Mouse (Mus musculus): ENCODE measurements around the gene Brms1. TPM values are rescaled to one million over a fixed set of nuclear protein-coding genes. Genes with fewer than 3 reads are reported as not detected.
"Not testable (repeated sequence)": the region's sequence is repeated elsewhere in the genome, so short reads cannot be mapped to it uniquely, and the experiment has no call there.

The Brms1 gene
- polyA plus RNA-seq, 1 experiment from 2014 or later: 40.2 TPM

- H3K4me3 ChIP-seq (replicated peaks; ENCODE audit: low read depth, low read length); H3K9ac ChIP-seq (ENCODE audit: low read depth, low read length); H3K4me2 ChIP-seq (ENCODE audit: low read length); ATAC-seq (replicated peaks; ENCODE audit: low FRiP score, low read depth); H3K9me3 ChIP-seq (replicated peaks; ENCODE audit: low read length); H3K27me3 ChIP-seq (ENCODE audit: insufficient read depth, low read length); DNase-seq (ENCODE audit: low spot score); H3K4me1 ChIP-seq (replicated peaks; ENCODE audit: insufficient read depth, low read length); H3K36me3 ChIP-seq (ENCODE audit: insufficient read depth, low read length); H3K27ac ChIP-seq: not testable (repeated sequence)
- 47% methylated on average over 2 of the region's 2 CpGs for WGBS
- TF ChIP-seq CTCF (IDR thresholded peaks at IDR 0.05; ENCODE audit: low read depth): peak; percentile 38; the same call in 1 of the 2 replicates
These were observed 37.5 kb upstream of the Brms1 start for GRCm38 (mm10) chr19:5003644-5004043.

- DNase-seq (ENCODE audit: low spot score) (no peak), ATAC-seq (replicated peaks; ENCODE audit: low FRiP score, low read depth) (no peak)
- Histone ChIP-seq H3K9me3 (replicated peaks; ENCODE audit: low read length) (no peaks in the 10 kb centered on the region), H3K9ac (ENCODE audit: low read depth, low read length) (no peak overlapping the region), H3K4me2 (ENCODE audit: low read length) (no peak overlapping the region), H3K27ac (no peak overlapping the region), H3K27me3 (ENCODE audit: insufficient read depth, low read length) (no peaks in the 10 kb centered on the region), H3K4me1 (replicated peaks; ENCODE audit: insufficient read depth, low read length) (no peaks in the 10 kb centered on the region), H3K36me3 (ENCODE audit: insufficient read depth, low read length) (no peaks in the 10 kb centered on the region), H3K4me3 (replicated peaks; ENCODE audit: low read depth, low read length) (no peak overlapping the region)
- no peak for TF ChIP-seq CTCF (IDR thresholded peaks at IDR 0.05; ENCODE audit: low read depth)
- 63% methylated on average over 4 of the region's 4 CpGs for WGBS
These were observed 36.2 kb upstream of the Brms1 start for GRCm38 (mm10) chr19:5004925-5005324.

GRCm38 (mm10) chr19:5013138-5013537 is 28.0 kb upstream of the Brms1 start:
- Histone ChIP-seq H3K4me1 (replicated peaks; ENCODE audit: insufficient read depth, low read length) (peaks cover 7% of the 10 kb centered on the region; the same call in 1 of the 2 replicates), H3K9me3 (replicated peaks; ENCODE audit: low read length) (no peaks in the 10 kb centered on the region), H3K36me3 (ENCODE audit: insufficient read depth, low read length) (no peaks in the 10 kb centered on the region), H3K4me2 (ENCODE audit: low read length) (no peak overlapping the region), H3K9ac (ENCODE audit: low read depth, low read length) (no peak overlapping the region), H3K27ac (no peak overlapping the region), H3K4me3 (replicated peaks; ENCODE audit: low read depth, low read length) (no peak overlapping the region), H3K27me3 (ENCODE audit: insufficient read depth, low read length) (no peaks in the 10 kb centered on the region)
- no peak for DNase-seq (ENCODE audit: low spot score)
- no peak for TF ChIP-seq CTCF (IDR thresholded peaks at IDR 0.05; ENCODE audit: low read depth)
- no peak for ATAC-seq (replicated peaks; ENCODE audit: low FRiP score, low read depth)
- 53% methylated on average over 8 of the region's 8 CpGs for WGBS

GRCm38 (mm10) chr19:5014961-5015398 is 26.2 kb upstream of the Brms1 start:
- DNase-seq (ENCODE audit: low spot score): peak; percentile 81
- WGBS: 14% methylated on average over 8 of the region's 8 CpGs
- ATAC-seq (replicated peaks; ENCODE audit: low FRiP score, low read depth): no peak
- Histone ChIP-seq H3K27me3 (ENCODE audit: insufficient read depth, low read length) (no peaks in the 10 kb centered on the region), H3K9me3 (replicated peaks; ENCODE audit: low read length) (no peaks in the 10 kb centered on the region), H3K4me2 (ENCODE audit: low read length) (no peak overlapping the region), H3K36me3 (ENCODE audit: insufficient read depth, low read length) (no peaks in the 10 kb centered on the region), H3K4me3 (replicated peaks; ENCODE audit: low read depth, low read length) (no peak overlapping the region), H3K27ac (no peak overlapping the region), H3K9ac (ENCODE audit: low read depth, low read length) (no peak overlapping the region), H3K4me1 (replicated peaks; ENCODE audit: insufficient read depth, low read length) (peaks cover 7% of the 10 kb centered on the region; the same call in 1 of the 2 replicates)
- peak; percentile 73 for TF ChIP-seq CTCF (IDR thresholded peaks at IDR 0.05; ENCODE audit: low read depth)

GRCm38 (mm10) chr19:5016221-5016742 is 24.9 kb upstream of the Brms1 start:
- 20% methylated on average over 10 of the region's 10 CpGs for WGBS
- Histone ChIP-seq H3K4me3 (replicated peaks; ENCODE audit: low read depth, low read length) (no peak overlapping the region), H3K4me2 (ENCODE audit: low read length) (peak overlapping the region; percentile 36), H3K36me3 (ENCODE audit: insufficient read depth, low read length) (no peaks in the 10 kb centered on the region), H3K9ac (ENCODE audit: low read depth, low read length) (no peak overlapping the region), H3K27me3 (ENCODE audit: insufficient read depth, low read length) (no peaks in the 10 kb centered on the region), H3K27ac (peak overlapping the region; percentile 81), H3K4me1 (replicated peaks; ENCODE audit: insufficient read depth, low read length) (peaks cover 7% of the 10 kb centered on the region; the same call in 1 of the 2 replicates), H3K9me3 (replicated peaks; ENCODE audit: low read length) (no peaks in the 10 kb centered on the region)
- DNase-seq (ENCODE audit: low spot score) (peak; percentile 57), ATAC-seq (replicated peaks; ENCODE audit: low FRiP score, low read depth) (peak; percentile 78; the same call in 1 of the 2 replicates)
- TF ChIP-seq CTCF (IDR thresholded peaks at IDR 0.05; ENCODE audit: low read depth): 0 out of 2 replicates have a peak, but pooled peaks have one; percentile 11

GRCm38 (mm10) chr19:5016782-5017181 is 24.4 kb upstream of the Brms1 start:
- WGBS: 24% methylated on average over 12 of the region's 12 CpGs
- no peak overlapping the region for H3K4me3 ChIP-seq (replicated peaks; ENCODE audit: low read depth, low read length)
- peak; percentile 83 for DNase-seq (ENCODE audit: low spot score)
- TF ChIP-seq CTCF (IDR thresholded peaks at IDR 0.05; ENCODE audit: low read depth): peak; percentile 75
- no peaks in the 10 kb centered on the region for H3K9me3 ChIP-seq (replicated peaks; ENCODE audit: low read length)
- no peak; the same call in 1 of the 2 replicates for ATAC-seq (replicated peaks; ENCODE audit: low FRiP score, low read depth)
- H3K9ac ChIP-seq (ENCODE audit: low read depth, low read length): no peak overlapping the region
- H3K27me3 ChIP-seq (ENCODE audit: insufficient read depth, low read length): no peaks in the 10 kb centered on the region
- H3K4me1 ChIP-seq (replicated peaks; ENCODE audit: insufficient read depth, low read length): peaks cover 7% of the 10 kb centered on the region; the same call in 1 of the 2 replicates
- peak overlapping the region; percentile 81 for H3K27ac ChIP-seq
- peak overlapping the region; percentile 36 for H3K4me2 ChIP-seq (ENCODE audit: low read length)
- no peaks in the 10 kb centered on the region for H3K36me3 ChIP-seq (ENCODE audit: insufficient read depth, low read length)

Measured in kidney, postnatal 0 days (tissue).